26 mouse cellular contexts compared by ENCODE assay signal in genomic region chr8:122849152-122849910, GRCm38 (mm10). TPM values are rescaled to one million over a fixed set of nuclear protein-coding genes. Genes with fewer than 3 reads are reported as not detected.
DNase-seq lines count a peak whose midpoint lies in the region; ATAC-seq lines count a peak whose summit lies in the region.
"Had no signal": no experiment of that assay in that cellular context is flagged by ENCODE, and none has a peak within 500 bp of the region (broad histone marks: within the 10 kb centered on the region; RNA-seq: fewer than 3 reads in every experiment).

No protein-coding gene starts in this region.

- no peak for ATAC-seq in limb, embryonic 12.5 days (ENCODE audit: insufficient number of reproducible peaks, insufficient read depth, low FRiP score, low TSS enrichment, low read depth)
- ATAC-seq in intestine, embryonic 15.5 days: no peak
- ATAC-seq: CD4-positive, CD25-positive, alpha-beta regulatory T cell, adult 4 months; intestine, embryonic 16.5 days; liver, postnatal 0 days; lung, postnatal 0 days had no signal

- peak overlapping the region; percentile 18; the same call in 1 of the 2 replicates for H3K9ac ChIP-seq in limb, embryonic 12.5 days (replicated peaks)
- H3K9ac ChIP-seq in intestine, embryonic 15.5 days: no peak overlapping the region
- H3K9ac ChIP-seq: forebrain, embryonic 12.5 days; hindbrain, embryonic 15.5 days; liver, postnatal 0 days; midbrain, embryonic 12.5 days had no signal

- H3K27me3 ChIP-seq in limb, embryonic 12.5 days: peaks cover 7% of the 10 kb centered on the region
- no peaks in the 10 kb centered on the region for H3K27me3 ChIP-seq in intestine, embryonic 15.5 days (replicated peaks)
- H3K27me3 ChIP-seq: hindbrain, embryonic 15.5 days had no signal

- H3K4me2 ChIP-seq in limb, embryonic 12.5 days: peak overlapping the region; percentile 44
- H3K4me2 ChIP-seq in intestine, embryonic 15.5 days (replicated peaks): no peak overlapping the region
- H3K4me2 ChIP-seq: forebrain, embryonic 12.5 days; hindbrain, embryonic 15.5 days; midbrain, embryonic 12.5 days had no signal

- peak overlapping the region; percentile 56 for H3K27ac ChIP-seq in limb, embryonic 12.5 days
- H3K27ac ChIP-seq in intestine, embryonic 15.5 days: no peak overlapping the region
- H3K27ac ChIP-seq: forebrain, embryonic 12.5 days; hindbrain, embryonic 15.5 days; midbrain, embryonic 12.5 days; stomach, postnatal 0 days had no signal

- WGBS in limb, embryonic 12.5 days: 47% methylated on average over 11 of the region's 11 CpGs
- WGBS in intestine, embryonic 15.5 days: 68% methylated on average over 10 of the region's 11 CpGs

- H3K4me1 ChIP-seq in limb, embryonic 12.5 days (replicated peaks): peaks cover 36% of the 10 kb centered on the region
- H3K4me1 ChIP-seq in intestine, embryonic 15.5 days (replicated peaks): peaks cover 16% of the 10 kb centered on the region

- H3K9me3 ChIP-seq in limb, embryonic 12.5 days: no peaks in the 10 kb centered on the region
- H3K9me3 ChIP-seq in intestine, embryonic 15.5 days: no peaks in the 10 kb centered on the region
- H3K9me3 ChIP-seq: forebrain, embryonic 12.5 days; hindbrain, embryonic 15.5 days; midbrain, embryonic 12.5 days had no signal

- DNase-seq in cerebellum, adult 18-20 months: peak; percentile 32 to 58
- DNase-seq in cerebellum, postnatal 4 days (ENCODE audit: low spot score in 2 of 2): no peak
- DNase-seq in gastrocnemius, postnatal 25 days: peak; percentile 28
- DNase-seq in gastrocnemius, postnatal 4 days (ENCODE audit: low spot score in 2 of 2): no peak
- no peak for DNase-seq in urinary bladder, postnatal 4 days (ENCODE audit: low spot score in 2 of 2)
- no peak for DNase-seq in thymus, postnatal 0 days (ENCODE audit: low spot score)
- DNase-seq: adrenal gland, postnatal 36 days; kidney, adult 9 months; kidney, postnatal 25 days; layer of hippocampus, postnatal 36 days; liver, postnatal 0 days had no signal

- H3K36me3 ChIP-seq in limb, embryonic 12.5 days: no peaks in the 10 kb centered on the region
- no peaks in the 10 kb centered on the region for H3K36me3 ChIP-seq in intestine, embryonic 15.5 days
- H3K36me3 ChIP-seq: forebrain, embryonic 12.5 days; hindbrain, embryonic 15.5 days; midbrain, embryonic 12.5 days had no signal

- H3K4me3 ChIP-seq in limb, embryonic 12.5 days (replicated peaks): peak overlapping the region; percentile 30; the same call in 1 of the 2 replicates
- no peak overlapping the region for H3K4me3 ChIP-seq in intestine, embryonic 15.5 days (replicated peaks)
- H3K4me3 ChIP-seq: erythroblast, embryonic 14.5 days; forebrain, embryonic 12.5 days; hindbrain, embryonic 15.5 days; midbrain, embryonic 12.5 days had no signal

RNA-seq across cellular contexts. Expression of gene Cdh15, which starts 1.6 kb away (rescaled TPM):
- total RNA-seq in gastrocnemius, postnatal 25 days (2021): 10 to 100 TPM; 16.5 to 17.2 TPM
- 10 to 100 TPM; 54.8 to 65.3 TPM for total RNA-seq in gastrocnemius, postnatal 4 days (2021)
- polyA plus RNA-seq in limb, embryonic 12.5 days (2016; fragmentation: Nextera tagmentation; extraction: Ambion mirVana): 18.3 and 20.6 TPM in 2 replicates
- 0.23 and 0.49 TPM in 2 replicates for polyA plus RNA-seq in intestine, embryonic 15.5 days (2015; fragmentation: Nextera tagmentation; extraction: Ambion mirVana)
- polyA plus RNA-seq in thymus, postnatal 0 days (2015; fragmentation: Nextera tagmentation; extraction: Ambion mirVana): 0.21 and 0.36 TPM in 2 replicates
- total RNA-seq: granulocyte monocyte progenitor cell, adult 5-6 weeks; hematopoietic stem cell, adult 5-6 weeks; neutrophil, adult 5-6 weeks had no signal
- polyA plus RNA-seq: erythroblast, embryonic 14.5 days; heart, postnatal 0 days; liver, postnatal 0 days; small intestine, adult 2 months had no signal

Comparison
In these comparisons a context has a peak if more than half of its experiments do, and no peak if none do; other contexts are left out.
1. DNase-seq: peak in cerebellum, adult 18-20 months (2 of 2) and gastrocnemius, postnatal 25 days (single experiment); none in cerebellum, postnatal 4 days (0 of 2), gastrocnemius, postnatal 4 days (0 of 2), urinary bladder, postnatal 4 days (0 of 2) and thymus, postnatal 0 days (single experiment).
2. RNA of gene Cdh15, which starts 1.6 kb away (polyA plus RNA-seq): 18.3 to 20.6 TPM in limb, embryonic 12.5 days; 0.23 to 0.49 TPM in intestine, embryonic 15.5 days and 0.21 to 0.36 TPM in thymus, postnatal 0 days; every median in the first group is over 10 times any median in the second.